Mouse (Mus musculus) right cerebral cortex, adult 2 months (tissue): Measurements from ENCODE around the gene Slc20a1.

Experiments
- DNase-seq, 2 experiments: peaks; one replicate each; pipeline ENCODE4 v3.0.0; 2021 to 2022; ENCODE audit warnings: low spot score in 2 of 2

The Slc20a1 gene

DNA sequence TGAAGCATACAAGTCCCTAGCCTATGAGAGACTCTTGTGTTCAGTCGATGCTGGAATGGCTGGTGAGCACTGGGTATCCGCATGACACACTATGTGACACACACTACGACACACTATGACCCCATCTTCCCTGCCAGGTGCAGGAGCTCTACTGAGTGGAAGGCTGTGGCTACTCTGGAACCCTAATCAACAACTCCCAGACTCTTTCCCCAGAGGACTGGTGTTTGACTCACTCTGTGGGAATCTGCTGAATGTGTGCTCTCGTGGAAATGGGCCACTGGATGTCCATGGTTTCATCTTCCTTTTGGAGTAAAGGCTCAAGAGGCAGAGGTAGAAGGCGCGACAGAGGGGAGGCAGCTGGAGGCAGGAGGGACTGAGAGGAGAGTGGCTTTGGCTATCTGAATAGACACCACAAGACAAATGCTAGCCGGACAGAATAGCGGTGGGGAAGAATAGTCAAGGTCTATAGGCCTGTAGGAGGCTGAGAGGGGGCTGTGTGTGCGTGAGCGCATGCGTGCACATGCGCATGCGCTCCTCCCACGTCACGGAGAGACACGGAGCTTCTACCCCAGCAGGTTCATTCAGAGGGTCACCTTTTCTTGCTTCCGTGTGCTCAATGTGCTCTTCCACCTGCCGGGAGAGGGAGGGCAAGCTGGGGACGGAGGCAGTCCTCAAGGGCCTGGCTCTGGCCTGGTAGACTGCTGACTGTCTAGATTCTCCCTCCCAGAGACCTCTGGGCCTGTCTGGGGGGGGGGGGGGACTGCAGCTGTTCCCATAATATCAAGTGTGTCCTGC, 54.5 kb downstream of the Slc20a1 start:
- DNase-seq: no peak

DNA sequence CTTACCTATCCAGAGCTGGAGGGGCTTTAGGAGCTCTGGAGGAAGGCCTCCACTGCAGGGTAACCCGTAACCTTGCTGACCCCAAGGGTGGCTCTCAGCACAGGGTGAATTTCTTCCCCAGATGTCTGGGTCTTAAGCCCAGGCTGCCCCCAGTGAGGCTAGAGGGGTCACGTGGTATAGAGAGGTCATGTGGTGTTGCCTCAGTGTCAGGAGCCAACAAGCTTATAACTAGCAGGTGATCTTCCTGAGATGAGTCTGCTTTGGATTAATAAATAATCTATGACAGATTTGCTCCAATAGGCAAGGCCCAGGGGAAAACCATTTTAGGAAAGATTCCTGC, 55.0 kb downstream of the Slc20a1 start:
- no peak for DNase-seq

DNA sequence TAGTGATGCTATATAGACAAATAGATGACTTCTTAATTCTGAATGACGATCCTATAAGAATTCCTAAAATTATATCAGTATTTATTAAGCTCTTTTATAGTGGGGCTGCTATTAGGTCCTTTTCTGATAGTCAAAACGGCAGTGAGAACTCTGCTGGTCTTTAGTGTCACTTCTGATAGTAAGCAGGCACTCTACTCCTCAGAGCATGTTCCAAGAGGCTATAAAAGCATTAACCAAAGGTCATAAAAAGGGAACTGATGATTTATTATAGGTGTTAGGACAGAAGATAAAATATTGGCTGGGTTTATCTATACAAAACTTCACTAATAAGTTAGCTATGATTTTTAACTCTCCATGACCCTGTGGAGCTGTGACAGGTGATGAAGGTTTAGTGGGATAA, 55.5 kb downstream of the Slc20a1 start:
- no peak for DNase-seq

DNA sequence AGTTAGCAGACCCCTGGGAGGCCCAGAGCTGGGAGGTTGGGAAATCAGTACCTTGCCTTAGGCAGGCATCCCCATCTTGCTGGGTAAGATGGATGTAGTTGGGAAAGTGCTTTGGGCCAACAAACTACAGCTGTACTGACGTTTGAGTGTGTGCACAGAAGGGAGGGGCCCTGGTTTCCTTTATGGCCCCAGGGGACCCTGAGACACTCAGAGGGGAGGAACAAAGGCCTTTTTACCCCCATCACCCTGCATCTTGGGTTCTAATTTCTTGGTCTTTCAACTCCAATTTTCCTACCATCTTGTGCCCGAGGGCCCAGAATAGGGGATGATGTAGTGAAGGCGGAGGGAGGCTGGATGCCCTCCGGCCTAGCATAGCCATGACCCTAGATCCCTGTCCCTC, 57.4 kb downstream of the Slc20a1 start:
- DNase-seq: no peak

DNA sequence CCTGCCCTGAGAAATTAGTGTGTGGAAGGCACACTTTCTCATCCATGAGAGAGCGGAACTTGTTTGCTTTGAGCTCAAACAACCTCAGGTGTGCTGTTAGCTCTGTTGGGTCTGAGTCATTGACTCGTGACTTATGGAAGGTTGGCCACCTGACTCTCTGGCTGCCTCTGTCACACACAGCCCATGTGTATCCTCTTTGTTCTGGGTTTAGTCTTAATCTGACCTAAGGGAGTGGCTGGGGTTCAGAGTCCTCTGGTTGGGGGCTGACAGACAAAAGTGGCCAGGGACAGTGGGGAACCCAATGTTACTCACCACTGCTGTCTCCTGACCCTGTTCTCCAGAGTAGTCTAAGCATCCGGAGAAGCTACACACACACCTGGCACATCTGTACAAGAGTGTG, 59.5 kb downstream of the Slc20a1 start:
- DNase-seq: no peak

DNA sequence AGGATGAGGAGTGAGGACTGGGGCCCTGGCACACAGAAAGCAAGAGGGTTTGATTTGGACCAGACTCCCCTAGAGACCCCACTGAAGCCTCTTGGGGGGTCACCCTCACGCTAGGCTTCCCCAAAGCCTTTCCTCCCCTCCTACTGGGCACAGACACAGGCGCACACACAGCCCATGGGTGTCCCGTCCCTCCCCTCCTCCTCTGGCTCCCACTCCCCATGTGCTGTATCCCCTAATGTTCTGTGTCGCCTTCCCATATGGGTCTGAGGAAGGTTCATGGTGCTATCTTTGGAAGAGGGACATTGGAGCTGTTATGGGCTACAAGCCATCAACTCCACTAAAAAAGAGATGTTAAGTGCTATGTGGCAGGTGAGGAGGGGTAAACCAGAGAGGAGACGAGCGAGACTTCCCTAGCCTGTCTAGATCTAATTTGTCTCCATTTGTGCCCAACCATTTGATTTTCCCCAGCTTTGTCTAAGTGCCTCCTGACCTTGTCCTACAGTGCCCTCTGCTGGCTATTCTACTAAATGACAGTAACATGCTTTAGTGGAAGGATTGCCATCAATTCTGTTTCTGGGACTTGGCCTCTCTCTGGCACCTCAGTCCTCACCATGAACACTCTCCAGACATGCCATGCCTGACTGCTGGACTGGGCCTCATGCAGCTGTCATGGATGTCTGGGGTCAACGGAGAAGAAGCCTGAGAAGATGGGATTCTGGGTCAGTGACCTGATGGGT, 60.1 kb downstream of the Slc20a1 start:
- DNase-seq: peak; percentile 57 to 82

DNA sequence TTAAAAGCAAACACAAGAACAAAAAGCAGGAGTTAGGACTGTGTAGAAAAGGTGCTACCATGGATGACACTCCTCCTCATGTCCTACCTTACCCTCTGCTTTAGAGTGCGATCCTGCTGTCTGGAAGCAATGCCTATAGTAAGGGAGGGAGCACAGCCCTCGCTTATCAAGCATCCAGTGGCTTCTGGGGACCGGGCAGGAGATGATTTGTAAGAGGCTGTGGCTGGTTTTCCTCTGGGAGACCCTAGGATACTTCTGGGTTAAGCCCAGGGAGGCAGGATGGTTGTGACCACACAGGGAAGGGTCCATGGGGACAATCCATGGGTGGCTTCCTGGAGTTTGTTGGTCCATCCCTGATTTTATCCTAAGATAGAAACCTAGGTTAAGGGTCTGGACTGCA, 62.1 kb downstream of the Slc20a1 start:
- no peak for DNase-seq
